Mouse (Mus musculus) bone marrow macrophage, adult 2 months (primary cell): ENCODE measurements at regions not wholly inside any gene's neighbourhood (a gene's known extent, or its start where the extent isn't known, plus 50 kb on each side); places are given as distances from the start of the nearest gene placed in this dataset.

Source experiments
- CTCF ChIP-seq: IDR thresholded peaks from 2 replicates; pipeline ENCODE4 v1.5.1; 2012; ENCODE audit warnings: low read depth, mild to moderate bottlenecking, low read length, moderate library complexity
- POLR2A ChIP-seq: IDR thresholded peaks from 2 replicates; pipeline ENCODE4 v1.6.1; 2012; ENCODE audit warnings: mild to moderate bottlenecking, low read depth, low read length, borderline replicate concordance

- TF ChIP-seq CTCF (no peak), POLR2A (no peak)
Observed at GRCm38 (mm10) chr3:37779867-37780475, 55.7 kb upstream of the Gm5148 start.
